Mouse (Mus musculus): ENCODE results near the gene Mark2. TPM values are rescaled to one million over a fixed set of nuclear protein-coding genes. Genes with fewer than 3 reads are reported as not detected.
A peak's percentile ranks its signal among the peaks of the same experiment; 100 is the strongest.

The Mark2 gene
- polyA plus RNA-seq, 1 experiment from 2014 or later = 38.2 TPM

- ATAC-seq (ENCODE audit: low FRiP score, low read depth) = no peak
- WGBS = 90% methylated on average over 1 of the region's 1 CpGs
- no peak overlapping the region for H3K4me2 ChIP-seq (replicated peaks)
- H3K27me3 ChIP-seq = no peaks in the 10 kb centered on the region
- H3K27ac ChIP-seq = no peak overlapping the region
- H3K36me3 ChIP-seq = no peaks in the 10 kb centered on the region
- no peak overlapping the region for H3K9ac ChIP-seq
- H3K9me3 ChIP-seq = peaks cover 8% of the 10 kb centered on the region; the same call in 1 of the 2 replicates
- no peak overlapping the region for H3K4me3 ChIP-seq
- peaks cover 26% of the 10 kb centered on the region for H3K4me1 ChIP-seq
Observed at GRCm38 (mm10) chr19:7261476-7261875, 80.2 kb downstream of the Mark2 start.

GRCm38 (mm10) chr19:7257881-7258280 lies 83.8 kb downstream of the Mark2 start:
- no peaks in the 10 kb centered on the region for H3K4me1 ChIP-seq
- no peak overlapping the region for H3K4me2 ChIP-seq (replicated peaks)
- no peaks in the 10 kb centered on the region for H3K27me3 ChIP-seq
- ATAC-seq (ENCODE audit: low FRiP score, low read depth) = no peak
- peaks cover 8% of the 10 kb centered on the region; the same call in 1 of the 2 replicates for H3K9me3 ChIP-seq
- no peak overlapping the region for H3K27ac ChIP-seq
- H3K4me3 ChIP-seq = no peak overlapping the region
- no peaks in the 10 kb centered on the region for H3K36me3 ChIP-seq
- no peak overlapping the region for H3K9ac ChIP-seq
- 74% methylated on average over 5 of the region's 5 CpGs for WGBS

GRCm38 (mm10) chr19:7246021-7246420 lies 95.6 kb downstream of the Mark2 start:
- Histone ChIP-seq H3K36me3 (no peaks in the 10 kb centered on the region), H3K4me2 (replicated peaks) (no peak overlapping the region), H3K27me3 (no peaks in the 10 kb centered on the region), H3K9ac (no peak overlapping the region), H3K27ac (no peak overlapping the region), H3K4me3 (no peak overlapping the region), H3K4me1 (peaks cover 4% of the 10 kb centered on the region), H3K9me3 (no peaks in the 10 kb centered on the region)
- WGBS = 67% methylated on average over 3 of the region's 3 CpGs
- ATAC-seq (ENCODE audit: low FRiP score, low read depth) = no peak

- Histone ChIP-seq H3K4me2 (replicated peaks) (peak within 1 kb of the TSS; percentile 94), H3K9me3 (no peaks in the 10 kb centered on the region), H3K27ac (peak within 1 kb of the TSS; percentile 73; the same call in 1 of the 2 replicates), H3K9ac (peak within 1 kb of the TSS; percentile 86), H3K27me3 (no peaks in the 10 kb centered on the region), H3K4me1 (peaks cover 26% of the 10 kb centered on the region), H3K4me3 (peak within 1 kb of the TSS; percentile 73), H3K36me3 (peaks cover 15% of the 10 kb centered on the region)
- ATAC-seq (ENCODE audit: low FRiP score, low read depth) = peak; percentile 95
- WGBS = under 1% methylated on average over 76 of the region's 80 CpGs
Observed at GRCm38 (mm10) chr19:7240782-7241690, 100.6 kb downstream of the Mark2 start, which contains the start of gene Naa40. Gene Naa40 (minus strand): TSS chr19:7241183.

GRCm38 (mm10) chr19:7240291-7240690 lies 101.4 kb downstream of the Mark2 start:
- Histone ChIP-seq H3K9me3 (no peaks in the 10 kb centered on the region), H3K27ac (peak overlapping the region; percentile 73; the same call in 1 of the 2 replicates), H3K4me3 (peak overlapping the region; percentile 73), H3K27me3 (no peaks in the 10 kb centered on the region), H3K4me2 (replicated peaks) (peak overlapping the region; percentile 94), H3K36me3 (peaks cover 17% of the 10 kb centered on the region), H3K4me1 (peaks cover 26% of the 10 kb centered on the region), H3K9ac (peak overlapping the region; percentile 86)
- 2% methylated on average over 13 of the region's 13 CpGs for whole genome bisulfite sequencing
- ATAC-seq (ENCODE audit: low FRiP score, low read depth) = no peak

- H3K4me3 ChIP-seq = peak overlapping the region; percentile 73
- H3K27me3 ChIP-seq = no peaks in the 10 kb centered on the region
- WGBS = 84% methylated on average over 3 of the region's 3 CpGs
- no peak for ATAC-seq (ENCODE audit: low FRiP score, low read depth)
- H3K9ac ChIP-seq = peak overlapping the region; percentile 86
- peaks cover 17% of the 10 kb centered on the region for H3K36me3 ChIP-seq
- H3K9me3 ChIP-seq = no peaks in the 10 kb centered on the region
- H3K4me1 ChIP-seq = peaks cover 26% of the 10 kb centered on the region
- H3K27ac ChIP-seq = no peak overlapping the region; the same call in 1 of the 2 replicates
- H3K4me2 ChIP-seq (replicated peaks) = peak overlapping the region; percentile 94
Observed at GRCm38 (mm10) chr19:7239574-7239973, 102.1 kb downstream of the Mark2 start.

- Histone ChIP-seq H3K4me1 (peaks cover 26% of the 10 kb centered on the region), H3K4me3 (no peak overlapping the region), H3K9ac (no peak overlapping the region), H3K9me3 (no peaks in the 10 kb centered on the region), H3K4me2 (replicated peaks) (no peak overlapping the region), H3K36me3 (peaks cover 42% of the 10 kb centered on the region), H3K27ac (no peak overlapping the region), H3K27me3 (no peaks in the 10 kb centered on the region)
- WGBS = 89% methylated on average over 4 of the region's 4 CpGs
- no peak for ATAC-seq (ENCODE audit: low FRiP score, low read depth)
Observed at GRCm38 (mm10) chr19:7236742-7237141, 104.9 kb downstream of the Mark2 start.

GRCm38 (mm10) chr19:7236011-7236410 lies 105.6 kb downstream of the Mark2 start:
- WGBS = 92% methylated on average over 2 of the region's 2 CpGs
- Histone ChIP-seq H3K4me2 (replicated peaks) (no peak overlapping the region), H3K4me1 (peaks cover 21% of the 10 kb centered on the region), H3K9me3 (no peaks in the 10 kb centered on the region), H3K4me3 (no peak overlapping the region), H3K27ac (no peak overlapping the region), H3K36me3 (peaks cover 49% of the 10 kb centered on the region), H3K9ac (no peak overlapping the region), H3K27me3 (no peaks in the 10 kb centered on the region)
- ATAC-seq (ENCODE audit: low FRiP score, low read depth) = no peak

GRCm38 (mm10) chr19:7235461-7235860 lies 106.2 kb downstream of the Mark2 start:
- Histone ChIP-seq H3K36me3 (peaks cover 55% of the 10 kb centered on the region), H3K27ac (no peak overlapping the region)
- ATAC-seq (ENCODE audit: low FRiP score, low read depth) = no peak

GRCm38 (mm10) chr19:7234537-7235221 lies 107.0 kb downstream of the Mark2 start:
- peaks cover 63% of the 10 kb centered on the region for H3K36me3 ChIP-seq

More at GRCm38 (mm10) chr19:7235461-7235860, 106.2 kb downstream of the Mark2 start:
- no peak overlapping the region for H3K4me3 ChIP-seq
- no peaks in the 10 kb centered on the region for H3K27me3 ChIP-seq
- no peaks in the 10 kb centered on the region for H3K9me3 ChIP-seq
- H3K4me2 ChIP-seq (replicated peaks) = no peak overlapping the region
- peaks cover 21% of the 10 kb centered on the region for H3K4me1 ChIP-seq
- H3K9ac ChIP-seq = no peak overlapping the region
- WGBS = 90% methylated on average over 9 of the region's 9 CpGs

GRCm38 (mm10) chr19:7226511-7226914 lies 115.1 kb downstream of the Mark2 start:
- WGBS = 79% methylated on average over 6 of the region's 6 CpGs
- H3K27ac ChIP-seq = no peak overlapping the region
- no peak for ATAC-seq (ENCODE audit: low FRiP score, low read depth)
- no peaks in the 10 kb centered on the region for H3K9me3 ChIP-seq
- H3K27me3 ChIP-seq = no peaks in the 10 kb centered on the region
- no peaks in the 10 kb centered on the region for H3K4me1 ChIP-seq
- H3K9ac ChIP-seq = no peak overlapping the region
- H3K4me3 ChIP-seq = no peak overlapping the region
- no peak overlapping the region for H3K4me2 ChIP-seq (replicated peaks)
- peaks cover 63% of the 10 kb centered on the region for H3K36me3 ChIP-seq

More at GRCm38 (mm10) chr19:7234537-7235221, 107.0 kb downstream of the Mark2 start:
- Histone ChIP-seq H3K4me2 (replicated peaks) (no peak overlapping the region), H3K27ac (no peak overlapping the region), H3K9me3 (no peaks in the 10 kb centered on the region), H3K4me1 (peaks cover 14% of the 10 kb centered on the region), H3K27me3 (no peaks in the 10 kb centered on the region), H3K4me3 (no peak overlapping the region), H3K9ac (no peak overlapping the region)
- ATAC-seq (ENCODE audit: low FRiP score, low read depth) = peak; percentile 68; the same call in 1 of the 2 replicates
- 61% methylated on average over 8 of the region's 8 CpGs for WGBS

Measured in limb, embryonic 13.5 days (tissue).